In genomic region chr2:153033545-153034230, GRCm38 (mm10) we compare ENCODE assay signal across 16 mouse cellular contexts. TPM values are rescaled to one million over a fixed set of nuclear protein-coding genes. Genes with fewer than 3 reads are reported as not detected.
A peak's percentile ranks its signal among the peaks of the same experiment; 100 is the strongest.
DNase-seq lines count a peak whose midpoint lies in the region; ATAC-seq lines count a peak whose summit lies in the region.
"Had no signal": no experiment of that assay in that cellular context is flagged by ENCODE, and none has a peak within 500 bp of the region (broad histone marks: within the 10 kb centered on the region; RNA-seq: fewer than 3 reads in every experiment).

No protein-coding gene starts in this region.

- no peak for ATAC-seq in hindbrain, embryonic 11.5 days (ENCODE audit: low FRiP score)
- no peak for ATAC-seq in midbrain, embryonic 15.5 days (replicated peaks)
- ATAC-seq in activated CD4-positive, CD25-positive, alpha-beta regulatory T cell, adult 4 months, result no peak

- H3K9ac ChIP-seq in hindbrain, embryonic 11.5 days (ENCODE audit: low read depth, low read length), result no peak overlapping the region
- peak overlapping the region; percentile 82; the same call in 1 of the 2 replicates for H3K9ac ChIP-seq in midbrain, embryonic 15.5 days
- H3K9ac ChIP-seq: heart, embryonic 13.5 days had no signal

- WGBS in hindbrain, embryonic 11.5 days, result 69% methylated on average over 5 of the region's 5 CpGs
- WGBS in midbrain, embryonic 15.5 days, result 64% methylated on average over 5 of the region's 5 CpGs

- H3K36me3 ChIP-seq in hindbrain, embryonic 11.5 days (ENCODE audit: control insufficient read depth, insufficient read depth, low read length), result no peaks in the 10 kb centered on the region
- H3K36me3 ChIP-seq in midbrain, embryonic 15.5 days (replicated peaks), result no peaks in the 10 kb centered on the region
- H3K36me3 ChIP-seq: heart, embryonic 13.5 days had no signal

- no peak overlapping the region for H3K27ac ChIP-seq in hindbrain, embryonic 11.5 days (ENCODE audit: low read depth, low read length)
- no peak overlapping the region for H3K27ac ChIP-seq in midbrain, embryonic 15.5 days
- H3K27ac ChIP-seq: heart, embryonic 13.5 days; layer of hippocampus, adult 2 months; macrophage had no signal

- peak overlapping the region; percentile 13; the same call in 1 of the 2 replicates for H3K4me3 ChIP-seq in hindbrain, embryonic 11.5 days (ENCODE audit: low read depth, low read length)
- H3K4me3 ChIP-seq in midbrain, embryonic 15.5 days, result peak overlapping the region; percentile 67
- H3K4me3 ChIP-seq: heart, embryonic 13.5 days had no signal

- peak overlapping the region; percentile 79 for H3K4me2 ChIP-seq in hindbrain, embryonic 11.5 days (replicated peaks; ENCODE audit: low read depth, low read length)
- H3K4me2 ChIP-seq in midbrain, embryonic 15.5 days, result peak overlapping the region; percentile 89
- H3K4me2 ChIP-seq: heart, embryonic 13.5 days had no signal

- 0 out of 2 replicates have a peak, but pooled peaks cover 4% of the 10 kb centered on the region for H3K4me1 ChIP-seq in hindbrain, embryonic 11.5 days (replicated peaks; ENCODE audit: control insufficient read depth, insufficient read depth, low read length)
- H3K4me1 ChIP-seq in midbrain, embryonic 15.5 days, result peaks cover 55% of the 10 kb centered on the region

- H3K9me3 ChIP-seq in hindbrain, embryonic 11.5 days (ENCODE audit: control insufficient read depth, low read length), result no peaks in the 10 kb centered on the region
- H3K9me3 ChIP-seq in midbrain, embryonic 15.5 days, result no peaks in the 10 kb centered on the region
- H3K9me3 ChIP-seq: heart, embryonic 13.5 days had no signal

- H3K27me3 ChIP-seq in hindbrain, embryonic 11.5 days (ENCODE audit: control insufficient read depth, insufficient read depth, low read length), result peaks cover 21% of the 10 kb centered on the region
- no peaks in the 10 kb centered on the region; the same call in 1 of the 2 replicates for H3K27me3 ChIP-seq in midbrain, embryonic 15.5 days (replicated peaks)

- peak; percentile 73 to 77 for DNase-seq in cerebellum, adult 18-20 months
- peak; percentile 76 for DNase-seq in cerebellum, adult 9-11 months
- no peak for DNase-seq in hindbrain, embryonic 11.5 days (ENCODE audit: low spot score)
- DNase-seq in urinary bladder, adult 18-20 months (ENCODE audit: low spot score in 2 of 2), result no peak
- no peak for DNase-seq in natural killer cell, adult 2 months (ENCODE audit: low spot score in 2 of 2)
- DNase-seq: adrenal gland, postnatal 10 days; gastrocnemius, postnatal 25 days; right cerebral cortex, postnatal 14 days had no signal

RNA-seq across cellular contexts. Expression of gene Xkr7, which starts 2.0 kb away (rescaled TPM):
- polyA plus RNA-seq in hindbrain, embryonic 11.5 days (2014; fragmentation: Nextera tagmentation; extraction: Ambion mirVana), result 0.45 and 0.81 TPM in 2 replicates
- 1.9 and 2.1 TPM in 2 replicates for polyA plus RNA-seq in midbrain, embryonic 15.5 days (2015; fragmentation: Nextera tagmentation; extraction: Ambion mirVana)
- not detected for polyA plus RNA-seq in activated CD4-positive, CD25-positive, alpha-beta regulatory T cell, adult 4 months (2017; shearing (Covaris generic))
- polyA plus RNA-seq: heart, embryonic 13.5 days; limb, embryonic 11.5 days; liver, embryonic 16.5 days; macrophage; stomach, embryonic 16.5 days had no signal

RNA-seq across cellular contexts. Expression of gene Pdrg1, which starts 18.5 kb away (rescaled TPM):
- polyA plus RNA-seq in hindbrain, embryonic 11.5 days (2014; fragmentation: Nextera tagmentation; extraction: Ambion mirVana), result 71.1 and 96.5 TPM in 2 replicates
- polyA plus RNA-seq in midbrain, embryonic 15.5 days (2015; fragmentation: Nextera tagmentation; extraction: Ambion mirVana), result 234 and 236 TPM in 2 replicates
- polyA plus RNA-seq in activated CD4-positive, CD25-positive, alpha-beta regulatory T cell, adult 4 months (2017; shearing (Covaris generic)), result 100 to 1,000 TPM; 159 to 185 TPM

RNA-seq across cellular contexts. Expression of gene Ccm2l, which starts 32.1 kb away (rescaled TPM):
- polyA plus RNA-seq in hindbrain, embryonic 11.5 days (2014; fragmentation: Nextera tagmentation; extraction: Ambion mirVana), result 2.1 and 2.2 TPM in 2 replicates
- 1.7 and 2.7 TPM in 2 replicates for polyA plus RNA-seq in midbrain, embryonic 15.5 days (2015; fragmentation: Nextera tagmentation; extraction: Ambion mirVana)
- not detected for polyA plus RNA-seq in activated CD4-positive, CD25-positive, alpha-beta regulatory T cell, adult 4 months (2017; shearing (Covaris generic))
- polyA plus RNA-seq: macrophage had no signal

Comparison
In these comparisons a context has a peak if more than half of its experiments do, and no peak if none do; other contexts are left out.
1. DNase-seq: peak in cerebellum, adult 18-20 months (2 of 2) and cerebellum, adult 9-11 months (single experiment); none in hindbrain, embryonic 11.5 days (single experiment), urinary bladder, adult 18-20 months (0 of 2) and natural killer cell, adult 2 months (0 of 2).